Mouse (Mus musculus): ENCODE data around the gene Elmsan1.

DNA sequence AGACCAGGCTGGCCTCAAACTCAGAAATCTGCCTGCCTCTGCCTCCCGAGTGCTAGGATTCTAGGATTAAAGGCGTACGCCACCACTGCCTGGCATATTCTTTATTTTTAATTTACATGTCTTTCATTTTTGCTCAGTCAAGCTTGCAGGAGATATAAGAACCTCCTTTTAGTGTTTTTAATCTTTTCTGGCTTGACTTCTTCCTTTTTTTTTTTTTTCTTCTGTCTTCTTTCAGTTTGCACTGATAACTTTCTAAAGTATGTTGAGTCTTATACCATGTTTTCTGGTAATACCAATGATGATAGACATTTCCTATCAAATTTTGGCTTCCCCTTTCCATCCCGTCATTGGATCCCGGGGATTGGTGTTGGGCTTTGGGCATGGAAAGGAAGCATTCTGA lies 99.1 kb downstream of the Elmsan1 start:
- TF ChIP-seq CTCF (conservative IDR thresholded peaks at IDR 0.05; ENCODE audit: insufficient read depth, insufficient read length, low read depth, low read length) = no peak
- TF ChIP-seq POLR2A (IDR thresholded peaks at IDR 0.05; ENCODE audit: low read depth, low read length) = no peak

Data from kidney, adult 2 months (tissue).